Mouse (Mus musculus): ENCODE measurements at regions not wholly inside any gene's neighbourhood (a gene's known extent, or its start where the extent isn't known, plus 50 kb on each side); places are given as distances from the start of the nearest gene placed in this dataset.

- DNase-seq = no peak
Observed at GRCm38 (mm10) chr2:75423872-75424271, 235.2 kb upstream of the Hnrnpa3 start.

GRCm38 (mm10) chr2:75424363-75424762, 234.7 kb upstream of the Hnrnpa3 start:
- DNase-seq = no peak

GRCm38 (mm10) chr2:75424911-75425310, 234.2 kb upstream of the Hnrnpa3 start:
- no peak for DNase-seq

- DNase-seq = no peak
Observed at GRCm38 (mm10) chr2:75425384-75425783, 233.7 kb upstream of the Hnrnpa3 start.

GRCm38 (mm10) chr2:75425791-75426190, 233.3 kb upstream of the Hnrnpa3 start:
- no peak for DNase-seq

GRCm38 (mm10) chr2:75427936-75428458, 231.1 kb upstream of the Hnrnpa3 start:
- DNase-seq = no peak

GRCm38 (mm10) chr2:75430161-75430940, 228.7 kb upstream of the Hnrnpa3 start:
- DNase-seq = no peak

- DNase-seq = no peak
Observed at GRCm38 (mm10) chr2:75431981-75432380, 227.1 kb upstream of the Hnrnpa3 start.

- no peak for DNase-seq
Observed at GRCm38 (mm10) chr2:75434521-75434920, 224.5 kb upstream of the Hnrnpa3 start.

GRCm38 (mm10) chr2:75439522-75440230, 219.4 kb upstream of the Hnrnpa3 start:
- no peak for DNase-seq

GRCm38 (mm10) chr2:75442632-75443031, 216.4 kb upstream of the Hnrnpa3 start:
- DNase-seq = no peak

GRCm38 (mm10) chr2:75445189-75445588, 213.9 kb upstream of the Hnrnpa3 start:
- no peak for DNase-seq

- no peak for DNase-seq
Observed at GRCm38 (mm10) chr2:75446996-75447715, 211.9 kb upstream of the Hnrnpa3 start.

GRCm38 (mm10) chr2:75448221-75448620, 210.8 kb upstream of the Hnrnpa3 start:
- no peak for DNase-seq

- DNase-seq = no peak
Observed at GRCm38 (mm10) chr2:75451846-75452267, 207.2 kb upstream of the Hnrnpa3 start.

GRCm38 (mm10) chr2:75452274-75453148, 206.6 kb upstream of the Hnrnpa3 start:
- DNase-seq = no peak

- no peak for DNase-seq
Observed at GRCm38 (mm10) chr2:75455481-75455880, 203.6 kb upstream of the Hnrnpa3 start.

GRCm38 (mm10) chr2:75456272-75456671, 202.8 kb upstream of the Hnrnpa3 start:
- no peak for DNase-seq

- DNase-seq = no peak
Observed at GRCm38 (mm10) chr2:75457423-75457822, 201.6 kb upstream of the Hnrnpa3 start.

GRCm38 (mm10) chr2:75458898-75459297, 200.2 kb upstream of the Hnrnpa3 start:
- DNase-seq = no peak

GRCm38 (mm10) chr2:75460419-75460818, 198.6 kb upstream of the Hnrnpa3 start:
- no peak for DNase-seq

- no peak for DNase-seq
Observed at GRCm38 (mm10) chr2:75461019-75461418, 198.0 kb upstream of the Hnrnpa3 start.

Measured in right cerebral cortex, postnatal 14 days (tissue).